Mouse (Mus musculus): ENCODE results near the gene Eln.
A peak's percentile ranks its signal among the peaks of the same experiment; 100 is the strongest.

The Eln gene

GRCm38 (mm10) chr5:134742221-134742795 is 4.8 kb downstream of the Eln start:
- no peak for DNase-seq

GRCm38 (mm10) chr5:134740501-134741341 is 6.4 kb downstream of the Eln start:
- peak; percentile 52 for DNase-seq

- no peak for DNase-seq
Measured at GRCm38 (mm10) chr5:134739951-134740350, 7.2 kb downstream of the Eln start.

GRCm38 (mm10) chr5:134734920-134735319 is 12.2 kb downstream of the Eln start:
- no peak for DNase-seq

- DNase-seq = peak; percentile 60
Measured at GRCm38 (mm10) chr5:134734072-134734471, 13.1 kb downstream of the Eln start.

- DNase-seq = no peak
Measured at GRCm38 (mm10) chr5:134733241-134733640, 13.9 kb downstream of the Eln start.

- DNase-seq = no peak
Measured at GRCm38 (mm10) chr5:134729124-134729523, 18.0 kb downstream of the Eln start.

GRCm38 (mm10) chr5:134728535-134728934 is 18.6 kb downstream of the Eln start:
- DNase-seq = no peak

- no peak for DNase-seq
Measured at GRCm38 (mm10) chr5:134727001-134727639, 20.0 kb downstream of the Eln start.

GRCm38 (mm10) chr5:134725299-134725698 is 21.8 kb downstream of the Eln start:
- no peak for DNase-seq

- no peak for DNase-seq
Measured at GRCm38 (mm10) chr5:134720058-134720457, 27.1 kb downstream of the Eln start.

- no peak for DNase-seq
Measured at GRCm38 (mm10) chr5:134711076-134711475, 36.0 kb downstream of the Eln start.

- DNase-seq = no peak
Measured at GRCm38 (mm10) chr5:134709275-134709674, 37.8 kb downstream of the Eln start.

- peak; percentile 82 for DNase-seq
Measured at GRCm38 (mm10) chr5:134704157-134704556, 43.0 kb downstream of the Eln start.

- DNase-seq = no peak
Measured at GRCm38 (mm10) chr5:134695539-134695938, 51.6 kb downstream of the Eln start.

GRCm38 (mm10) chr5:134695082-134695481 is 52.0 kb downstream of the Eln start:
- no peak for DNase-seq

- no peak for DNase-seq
Measured at GRCm38 (mm10) chr5:134692704-134693103, 54.4 kb downstream of the Eln start.

- peak; percentile 99 for DNase-seq
Measured at GRCm38 (mm10) chr5:134688718-134689284, 58.3 kb downstream of the Eln start.

GRCm38 (mm10) chr5:134688086-134688717 is 58.9 kb downstream of the Eln start, which contains the start of gene Limk1:
TSS of gene Limk1 (minus strand) at chr5:134688598.
- DNase-seq = no peak

- no peak for DNase-seq
Measured at GRCm38 (mm10) chr5:134687187-134687586, 59.9 kb downstream of the Eln start.

- DNase-seq = no peak
Measured at GRCm38 (mm10) chr5:134686541-134686940, 60.6 kb downstream of the Eln start.

GRCm38 (mm10) chr5:134684398-134684797 is 62.7 kb downstream of the Eln start:
- no peak for DNase-seq

- DNase-seq = no peak
Measured at GRCm38 (mm10) chr5:134683813-134684212, 63.3 kb downstream of the Eln start.

Measured in lung, postnatal 14 days (tissue).